Mouse (Mus musculus) brain, embryonic 14.5 days (tissue): ENCODE data around the gene Atp6v0e.

Experiments used
- CTCF ChIP-seq: fragments of 200-500 bp; IDR thresholded peaks from 2 replicates; pipeline ENCODE4 v1.5.1; 2012; ENCODE audit warnings: inconsistent platforms, mild to moderate bottlenecking, moderate library complexity, borderline replicate concordance; ENCODE audit not compliant: insufficient read depth, insufficient read length; ENCODE audit errors: extremely low read depth
- POLR2A ChIP-seq: fragments of 200-500 bp; IDR thresholded peaks from 2 replicates; pipeline ENCODE4 v1.6.1; 2012; ENCODE audit warnings: mild to moderate bottlenecking, inconsistent platforms, borderline replicate concordance; ENCODE audit not compliant: poor library complexity, insufficient read depth, insufficient read length, severe bottlenecking; ENCODE audit errors: extremely low read depth

GRCm38 (mm10) chr17:26633926-26634325 lies 29.1 kb upstream of the Atp6v0e start:
- no peak for TF ChIP-seq CTCF
- no peak for TF ChIP-seq POLR2A
